20 mouse cellular contexts compared by ENCODE assay signal in genomic region chr2:30136458-30136857, GRCm38 (mm10). TPM values are rescaled to one million over a fixed set of nuclear protein-coding genes. Genes with fewer than 3 reads are reported as not detected.
DNase-seq lines count a peak whose midpoint lies in the region; ATAC-seq lines count a peak whose summit lies in the region.
"Had no signal": no experiment of that assay in that cellular context is flagged by ENCODE, and none has a peak within 500 bp of the region (broad histone marks: within the 10 kb centered on the region; RNA-seq: fewer than 3 reads in every experiment).

No protein-coding gene starts in this region.

- no peak for ATAC-seq in kidney, embryonic 14.5 days (ENCODE audit: low FRiP score, low TSS enrichment)
- ATAC-seq in liver, embryonic 12.5 days: no peak
- ATAC-seq in liver, embryonic 11.5 days (replicated peaks; ENCODE audit: low FRiP score): no peak
- ATAC-seq in liver, embryonic 15.5 days (ENCODE audit: insufficient read depth): no peak
- ATAC-seq: forebrain, embryonic 15.5 days had no signal

- no peak overlapping the region for H3K27ac ChIP-seq in kidney, embryonic 14.5 days (ENCODE audit: low read depth, low read length)
- 0 out of 2 replicates have a peak overlapping the region, but pooled peaks have one; percentile 26 for H3K27ac ChIP-seq in liver, embryonic 12.5 days
- no peak overlapping the region for H3K27ac ChIP-seq in liver, embryonic 11.5 days (ENCODE audit: low read depth, low read length)
- no peak overlapping the region for H3K27ac ChIP-seq in liver, embryonic 15.5 days (replicated peaks)
- H3K27ac ChIP-seq: embryonic facial prominence, embryonic 12.5 days; forebrain, embryonic 15.5 days; hindbrain, embryonic 12.5 days had no signal

- DNase-seq in kidney, adult 11 months: peak; percentile 65
- peak; percentile 78 for DNase-seq in kidney, adult 9 months
- no peak for DNase-seq in kidney, postnatal 10 days
- no peak for DNase-seq in liver, embryonic 11.5 days (ENCODE audit: low spot score)
- DNase-seq in ovary, postnatal 10 days (ENCODE audit: low spot score): no peak
- DNase-seq: adrenal gland, adult 8-10 months; adrenal gland, postnatal 36 days; cerebellum, adult 2 months; cerebellum, postnatal 10 days; gastrocnemius, postnatal 36 days; heart, adult 11 months; heart, postnatal 10 days; heart, postnatal 4 days had no signal

- no peak overlapping the region for H3K4me3 ChIP-seq in kidney, embryonic 14.5 days (ENCODE audit: low read length)
- H3K4me3 ChIP-seq in liver, embryonic 12.5 days: no peak overlapping the region
- no peak overlapping the region for H3K4me3 ChIP-seq in liver, embryonic 11.5 days (ENCODE audit: low read depth, low read length)
- H3K4me3 ChIP-seq in liver, embryonic 15.5 days (replicated peaks): no peak overlapping the region
- H3K4me3 ChIP-seq: embryonic facial prominence, embryonic 12.5 days; forebrain, embryonic 15.5 days; hindbrain, embryonic 12.5 days had no signal

- H3K36me3 ChIP-seq in kidney, embryonic 14.5 days (ENCODE audit: control insufficient read depth, insufficient read depth, low read length): peaks cover 32% of the 10 kb centered on the region
- peaks cover 52% of the 10 kb centered on the region for H3K36me3 ChIP-seq in liver, embryonic 12.5 days
- H3K36me3 ChIP-seq in liver, embryonic 11.5 days (ENCODE audit: control insufficient read depth, insufficient read depth, low read length): peaks cover 9% of the 10 kb centered on the region; the same call in 1 of the 2 replicates
- H3K36me3 ChIP-seq in liver, embryonic 15.5 days (replicated peaks): peaks cover 33% of the 10 kb centered on the region

- peaks cover 15% of the 10 kb centered on the region; the same call in 1 of the 2 replicates for H3K4me1 ChIP-seq in kidney, embryonic 14.5 days (ENCODE audit: control insufficient read depth, insufficient read depth, low read length)
- peaks cover 48% of the 10 kb centered on the region for H3K4me1 ChIP-seq in liver, embryonic 12.5 days
- H3K4me1 ChIP-seq in liver, embryonic 11.5 days (replicated peaks; ENCODE audit: control insufficient read depth, insufficient read depth, low read length): peaks cover 24% of the 10 kb centered on the region
- H3K4me1 ChIP-seq in liver, embryonic 15.5 days (replicated peaks): peaks cover 51% of the 10 kb centered on the region

- no peak overlapping the region for H3K9ac ChIP-seq in kidney, embryonic 14.5 days (ENCODE audit: low read depth, low read length)
- no peak overlapping the region for H3K9ac ChIP-seq in liver, embryonic 12.5 days
- no peak overlapping the region for H3K9ac ChIP-seq in liver, embryonic 11.5 days (ENCODE audit: low read depth, low read length)
- H3K9ac ChIP-seq in liver, embryonic 15.5 days: no peak overlapping the region
- H3K9ac ChIP-seq: embryonic facial prominence, embryonic 12.5 days; forebrain, embryonic 15.5 days; hindbrain, embryonic 12.5 days had no signal

- H3K27me3 ChIP-seq in kidney, embryonic 14.5 days (ENCODE audit: control insufficient read depth, insufficient read depth, low read length): no peaks in the 10 kb centered on the region
- H3K27me3 ChIP-seq in liver, embryonic 12.5 days (replicated peaks): no peaks in the 10 kb centered on the region
- no peaks in the 10 kb centered on the region for H3K27me3 ChIP-seq in liver, embryonic 11.5 days (replicated peaks; ENCODE audit: control insufficient read depth, insufficient read depth, low read length)
- no peaks in the 10 kb centered on the region for H3K27me3 ChIP-seq in liver, embryonic 15.5 days
- H3K27me3 ChIP-seq: embryonic facial prominence, embryonic 12.5 days; forebrain, embryonic 15.5 days; hindbrain, embryonic 12.5 days had no signal

- no peak overlapping the region for H3K4me2 ChIP-seq in kidney, embryonic 14.5 days (replicated peaks; ENCODE audit: low read depth, low read length)
- peak overlapping the region; percentile 34; the same call in 1 of the 2 replicates for H3K4me2 ChIP-seq in liver, embryonic 12.5 days
- no peak overlapping the region for H3K4me2 ChIP-seq in liver, embryonic 11.5 days
- peak overlapping the region; percentile 20; the same call in 1 of the 2 replicates for H3K4me2 ChIP-seq in liver, embryonic 15.5 days
- H3K4me2 ChIP-seq: embryonic facial prominence, embryonic 12.5 days; forebrain, embryonic 15.5 days; hindbrain, embryonic 12.5 days had no signal

- WGBS in kidney, embryonic 14.5 days: 92% methylated on average over 10 of the region's 10 CpGs
- 50% methylated on average over 10 of the region's 10 CpGs for WGBS in liver, embryonic 12.5 days (ENCODE audit: insufficient replicate concordance)
- WGBS in liver, embryonic 11.5 days: 79% methylated on average over 10 of the region's 10 CpGs
- WGBS in liver, embryonic 15.5 days (ENCODE audit: insufficient replicate concordance): 53% methylated on average over 10 of the region's 10 CpGs

- H3K9me3 ChIP-seq in kidney, embryonic 14.5 days (ENCODE audit: control insufficient read depth, low read length): no peaks in the 10 kb centered on the region
- H3K9me3 ChIP-seq in liver, embryonic 12.5 days (replicated peaks): no peaks in the 10 kb centered on the region
- no peaks in the 10 kb centered on the region for H3K9me3 ChIP-seq in liver, embryonic 11.5 days (ENCODE audit: control insufficient read depth, low read length)
- no peaks in the 10 kb centered on the region for H3K9me3 ChIP-seq in liver, embryonic 15.5 days (replicated peaks)
- H3K9me3 ChIP-seq: embryonic facial prominence, embryonic 12.5 days; forebrain, embryonic 15.5 days; G1E; hindbrain, embryonic 12.5 days had no signal

RNA-seq across cellular contexts. Expression of gene Tbc1d13, which starts 2.9 kb away (rescaled TPM):
- polyA plus RNA-seq in kidney, embryonic 14.5 days (2014; fragmentation: Nextera tagmentation; extraction: Ambion mirVana): 11.1 and 15.3 TPM in 2 replicates
- polyA plus RNA-seq in liver, embryonic 12.5 days (2016; fragmentation: Nextera tagmentation; extraction: Ambion mirVana): 2.9 and 3.3 TPM in 2 replicates
- polyA plus RNA-seq in liver, embryonic 11.5 days (2014; fragmentation: Nextera tagmentation; extraction: Ambion mirVana): 6.9 and 9.2 TPM in 2 replicates
- polyA plus RNA-seq in liver, embryonic 15.5 days (2015; fragmentation: Nextera tagmentation; extraction: Ambion mirVana): 2.0 and 2.6 TPM in 2 replicates

RNA-seq across cellular contexts. Expression of gene Zer1, which starts 12.1 kb away (rescaled TPM):
- 9.4 and 11.9 TPM in 2 replicates for polyA plus RNA-seq in kidney, embryonic 14.5 days (2014; fragmentation: Nextera tagmentation; extraction: Ambion mirVana)
- polyA plus RNA-seq in liver, embryonic 12.5 days (2016; fragmentation: Nextera tagmentation; extraction: Ambion mirVana): 4.3 and 4.4 TPM in 2 replicates
- 4.7 and 6.2 TPM in 2 replicates for polyA plus RNA-seq in liver, embryonic 11.5 days (2014; fragmentation: Nextera tagmentation; extraction: Ambion mirVana)
- polyA plus RNA-seq in liver, embryonic 15.5 days (2015; fragmentation: Nextera tagmentation; extraction: Ambion mirVana): 2.4 and 2.5 TPM in 2 replicates

RNA-seq across cellular contexts. Expression of gene Endog, which starts 34.8 kb away (rescaled TPM):
- polyA plus RNA-seq in kidney, embryonic 14.5 days (2014; fragmentation: Nextera tagmentation; extraction: Ambion mirVana): 20.3 and 22.1 TPM in 2 replicates
- polyA plus RNA-seq in liver, embryonic 12.5 days (2016; fragmentation: Nextera tagmentation; extraction: Ambion mirVana): 23.0 and 23.3 TPM in 2 replicates
- polyA plus RNA-seq in liver, embryonic 11.5 days (2014; fragmentation: Nextera tagmentation; extraction: Ambion mirVana): 27.1 and 29.1 TPM in 2 replicates
- polyA plus RNA-seq in liver, embryonic 15.5 days (2015; fragmentation: Nextera tagmentation; extraction: Ambion mirVana): 17.9 and 22.1 TPM in 2 replicates

RNA-seq across cellular contexts. Expression of gene Spout1, which starts 41.8 kb away (rescaled TPM):
- polyA plus RNA-seq in kidney, embryonic 14.5 days (2014; fragmentation: Nextera tagmentation; extraction: Ambion mirVana): 58.2 and 77.0 TPM in 2 replicates
- 54.4 and 55.1 TPM in 2 replicates for polyA plus RNA-seq in liver, embryonic 12.5 days (2016; fragmentation: Nextera tagmentation; extraction: Ambion mirVana)
- polyA plus RNA-seq in liver, embryonic 11.5 days (2014; fragmentation: Nextera tagmentation; extraction: Ambion mirVana): 85.0 and 87.2 TPM in 2 replicates
- polyA plus RNA-seq in liver, embryonic 15.5 days (2015; fragmentation: Nextera tagmentation; extraction: Ambion mirVana): 24.9 and 27.3 TPM in 2 replicates

RNA-seq across cellular contexts. Expression of gene Zdhhc12, which starts 43.0 kb away (rescaled TPM):
- polyA plus RNA-seq in kidney, embryonic 14.5 days (2014; fragmentation: Nextera tagmentation; extraction: Ambion mirVana): 36.3 and 40.9 TPM in 2 replicates
- polyA plus RNA-seq in liver, embryonic 12.5 days (2016; fragmentation: Nextera tagmentation; extraction: Ambion mirVana): 29.7 and 31.0 TPM in 2 replicates
- 51.9 and 53.7 TPM in 2 replicates for polyA plus RNA-seq in liver, embryonic 11.5 days (2014; fragmentation: Nextera tagmentation; extraction: Ambion mirVana)
- 19.3 and 20.6 TPM in 2 replicates for polyA plus RNA-seq in liver, embryonic 15.5 days (2015; fragmentation: Nextera tagmentation; extraction: Ambion mirVana)

Comparison
In these comparisons a context has a peak if more than half of its experiments do, and no peak if none do; other contexts are left out.
1. DNase-seq: peak in kidney, adult 11 months (single experiment) and kidney, adult 9 months (single experiment); none in kidney, postnatal 10 days (single experiment), liver, embryonic 11.5 days (single experiment) and ovary, postnatal 10 days (single experiment).
2. H3K4me2 ChIP-seq: peak in liver, embryonic 12.5 days (single experiment) and liver, embryonic 15.5 days (single experiment); none in kidney, embryonic 14.5 days (single experiment) and liver, embryonic 11.5 days (single experiment).